Mouse (Mus musculus) left cerebral cortex, adult 11 months (tissue): ENCODE measurements around the gene Card19.

Experiments
- DNase-seq: peaks from one replicate; pipeline ENCODE4 v3.0.0; 2022; ENCODE audit warnings: low spot score

Card19 gene

GRCm38 (mm10) chr13:49194811-49195210 is 21.0 kb downstream of the Card19 start:
- no peak for DNase-seq

GRCm38 (mm10) chr13:49193650-49194049 is 22.2 kb downstream of the Card19 start:
- no peak for DNase-seq

- DNase-seq = no peak
Measured at GRCm38 (mm10) chr13:49192156-49192855, 23.5 kb downstream of the Card19 start.

GRCm38 (mm10) chr13:49191673-49192035 is 24.2 kb downstream of the Card19 start:
- no peak for DNase-seq

GRCm38 (mm10) chr13:49190876-49191672 is 24.8 kb downstream of the Card19 start:
- DNase-seq = no peak

- no peak for DNase-seq
Measured at GRCm38 (mm10) chr13:49189970-49190870, 25.6 kb downstream of the Card19 start.

GRCm38 (mm10) chr13:49188966-49189360 is 26.9 kb downstream of the Card19 start:
- no peak for DNase-seq

GRCm38 (mm10) chr13:49188219-49188965 is 27.4 kb downstream of the Card19 start:
- no peak for DNase-seq

- no peak for DNase-seq
Measured at GRCm38 (mm10) chr13:49187288-49188218, 28.3 kb downstream of the Card19 start, which contains the start of gene Ninj1. TSS of gene Ninj1 (plus strand) at chr13:49187485.

- DNase-seq = no peak
Measured at GRCm38 (mm10) chr13:49186798-49187287, 29.0 kb downstream of the Card19 start.

- DNase-seq = no peak
Measured at GRCm38 (mm10) chr13:49183646-49184045, 32.2 kb downstream of the Card19 start.

GRCm38 (mm10) chr13:49183161-49183560 is 32.7 kb downstream of the Card19 start:
- DNase-seq = no peak

GRCm38 (mm10) chr13:49181411-49181984 is 34.3 kb downstream of the Card19 start:
- no peak for DNase-seq

GRCm38 (mm10) chr13:49180691-49181090 is 35.1 kb downstream of the Card19 start:
- DNase-seq = no peak

GRCm38 (mm10) chr13:49180274-49180673 is 35.6 kb downstream of the Card19 start:
- no peak for DNase-seq

GRCm38 (mm10) chr13:49178839-49179585 is 36.8 kb downstream of the Card19 start:
- DNase-seq = peak; percentile 65

GRCm38 (mm10) chr13:49175509-49175908 is 40.3 kb downstream of the Card19 start:
- DNase-seq = no peak

GRCm38 (mm10) chr13:49172971-49173596 is 42.8 kb downstream of the Card19 start:
- peak; percentile 75 for DNase-seq

- no peak for DNase-seq
Measured at GRCm38 (mm10) chr13:49172335-49172734, 43.5 kb downstream of the Card19 start.
